8 mouse cellular contexts compared by ENCODE assay signal in the genomic region with DNA sequence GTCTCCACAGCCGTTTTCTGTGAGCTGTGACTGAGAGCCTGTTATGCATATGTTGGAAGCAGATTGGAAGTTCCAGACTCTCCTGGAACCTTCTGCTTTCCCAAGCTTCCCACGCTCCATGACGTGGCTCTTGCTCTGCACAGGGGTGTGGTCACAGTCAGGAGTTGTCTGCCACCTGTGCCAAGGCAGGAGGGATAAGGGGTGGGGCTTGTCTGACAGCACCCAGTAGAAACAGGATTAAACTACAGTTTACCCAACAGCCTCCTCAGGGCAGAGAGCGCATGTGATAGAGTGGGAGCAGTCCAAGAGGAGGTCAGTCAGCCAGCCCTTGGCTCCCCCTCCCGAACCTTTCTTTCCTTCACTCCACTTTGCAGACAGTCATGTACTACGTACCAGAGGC. TPM values are rescaled to one million over a fixed set of nuclear protein-coding genes. Genes with fewer than 3 reads are reported as not detected.
DNase-seq lines count a peak whose midpoint lies in the region; ATAC-seq lines count a peak whose summit lies in the region.

No protein-coding gene starts in this region.

- H3K9me3 ChIP-seq in liver, embryonic 16.5 days (replicated peaks; ENCODE audit: control insufficient read depth, low read length) = no peaks in the 10 kb centered on the region
- H3K9me3 ChIP-seq in liver, embryonic 11.5 days (ENCODE audit: control insufficient read depth, low read length) = no peaks in the 10 kb centered on the region

- H3K4me3 ChIP-seq in liver, embryonic 16.5 days (ENCODE audit: low read depth, low read length) = no peak overlapping the region
- no peak overlapping the region for H3K4me3 ChIP-seq in liver, embryonic 11.5 days (ENCODE audit: low read depth, low read length)

- no peak overlapping the region for H3K4me2 ChIP-seq in liver, embryonic 16.5 days (ENCODE audit: low read depth, low read length)
- no peak overlapping the region for H3K4me2 ChIP-seq in liver, embryonic 11.5 days

- ATAC-seq in liver, embryonic 16.5 days (ENCODE audit: low read depth) = peak; percentile 40
- ATAC-seq in liver, embryonic 11.5 days (replicated peaks; ENCODE audit: low FRiP score) = no peak
- no peak for ATAC-seq in monocyte, adult 5-6 weeks (replicated peaks; ENCODE audit: insufficient number of reproducible peaks, low FRiP score, low TSS enrichment, poor library complexity, severe bottlenecking)

- H3K27ac ChIP-seq in liver, embryonic 16.5 days (ENCODE audit: low read length) = no peak overlapping the region
- no peak overlapping the region for H3K27ac ChIP-seq in liver, embryonic 11.5 days (ENCODE audit: low read depth, low read length)

- 59% methylated on average over 6 of the region's 6 CpGs for WGBS in liver, embryonic 16.5 days (ENCODE audit: insufficient replicate concordance)
- 76% methylated on average over 6 of the region's 6 CpGs for WGBS in liver, embryonic 11.5 days

- intact Hi-C loops in heart, postnatal 25 days (cut with DNase I) = no loop called here

- no peak for DNase-seq in liver, embryonic 11.5 days (ENCODE audit: low spot score)
- DNase-seq in fat pad, adult 2 months (ENCODE audit: extremely low read depth, low read depth, low spot score) = peak; percentile 83
- DNase-seq in heart, postnatal 25 days (ENCODE audit: low spot score) = peak; percentile 74
- DNase-seq in layer of hippocampus, postnatal 14 days (ENCODE audit: low spot score in 2 of 2) = peak; percentile 56 to 80
- DNase-seq in right cerebral cortex, postnatal 10 days (ENCODE audit: low spot score in 2 of 2) = peak; percentile 73 to 81
- DNase-seq in thymus, postnatal 25 days = no peak

- peaks cover 16% of the 10 kb centered on the region for H3K4me1 ChIP-seq in liver, embryonic 16.5 days (ENCODE audit: control insufficient read depth, low read depth, low read length)
- H3K4me1 ChIP-seq in liver, embryonic 11.5 days (replicated peaks; ENCODE audit: control insufficient read depth, insufficient read depth, low read length) = peaks cover 45% of the 10 kb centered on the region

- H3K9ac ChIP-seq in liver, embryonic 16.5 days (ENCODE audit: low read depth, low read length) = no peak overlapping the region
- H3K9ac ChIP-seq in liver, embryonic 11.5 days (ENCODE audit: low read depth, low read length) = no peak overlapping the region

- no peaks in the 10 kb centered on the region for H3K36me3 ChIP-seq in liver, embryonic 16.5 days (ENCODE audit: control insufficient read depth, insufficient read depth)
- no peaks in the 10 kb centered on the region; the same call in 1 of the 2 replicates for H3K36me3 ChIP-seq in liver, embryonic 11.5 days (ENCODE audit: control insufficient read depth, insufficient read depth, low read length)

- no peaks in the 10 kb centered on the region for H3K27me3 ChIP-seq in liver, embryonic 16.5 days (ENCODE audit: control insufficient read depth, insufficient read depth, low read depth, low read length)
- no peaks in the 10 kb centered on the region for H3K27me3 ChIP-seq in liver, embryonic 11.5 days (replicated peaks; ENCODE audit: control insufficient read depth, insufficient read depth, low read length)

RNA-seq across cellular contexts. Expression of a gene that starts 43.1 kb away (rescaled TPM):
- 43.0 and 56.1 TPM in 2 replicates for polyA plus RNA-seq in liver, embryonic 16.5 days (2015; fragmentation: Nextera tagmentation; extraction: Ambion mirVana)
- polyA plus RNA-seq in liver, embryonic 11.5 days (2014; fragmentation: Nextera tagmentation; extraction: Ambion mirVana) = 98.9 and 115 TPM in 2 replicates
- 100 to 1,000 TPM; 200 to 205 TPM for total RNA-seq in heart, postnatal 25 days (2021)
- 10 to 100 TPM; 22.3 to 24.9 TPM for total RNA-seq in layer of hippocampus, postnatal 14 days (2021)
- 5.0 to 95.3 TPM (median 6.6 TPM) in 3 replicates for total RNA-seq in monocyte, adult 5-6 weeks (2017)

Comparison
In these comparisons a context has a peak if more than half of its experiments do, and no peak if none do; other contexts are left out.
1. DNase-seq: peak in fat pad, adult 2 months (single experiment), heart, postnatal 25 days (single experiment), layer of hippocampus, postnatal 14 days (2 of 2) and right cerebral cortex, postnatal 10 days (2 of 2); none in liver, embryonic 11.5 days (single experiment) and thymus, postnatal 25 days (single experiment).